Mouse (Mus musculus) kidney, postnatal 10 days (tissue): Measurements from ENCODE around the gene Tsen15.

Experiments
- DNase-seq: peaks from one replicate; pipeline ENCODE4 v3.0.0; 2021; ENCODE audit warnings: mixed read lengths

Gene Tsen15

GRCm38 (mm10) chr1:152384589-152384988 lies 1.9 kb downstream of the Tsen15 start:
- DNase-seq, result no peak

DNA sequence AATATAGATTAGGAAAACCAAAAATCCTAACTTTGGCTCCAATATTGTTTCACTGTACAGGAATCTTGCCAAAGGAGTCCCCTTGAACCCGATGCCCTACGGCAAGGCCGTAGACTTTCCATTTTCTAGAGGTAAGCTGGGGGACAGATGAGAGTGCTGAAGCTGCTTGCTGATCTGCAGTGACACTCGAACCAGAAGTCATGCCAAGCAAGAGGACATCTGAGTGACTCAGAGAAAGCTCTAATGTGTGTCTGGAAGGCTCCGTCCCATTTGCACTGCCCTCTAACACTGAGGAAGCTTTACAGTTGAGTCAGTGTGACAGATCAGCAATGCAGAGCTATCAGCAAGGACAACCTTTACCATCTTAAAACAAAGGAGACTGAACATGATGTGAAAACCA lies 8.2 kb downstream of the Tsen15 start:
- no peak for DNase-seq

- DNase-seq, result peak; percentile 80
Observed at GRCm38 (mm10) chr1:152369139-152369538, 17.3 kb downstream of the Tsen15 start.

DNA sequence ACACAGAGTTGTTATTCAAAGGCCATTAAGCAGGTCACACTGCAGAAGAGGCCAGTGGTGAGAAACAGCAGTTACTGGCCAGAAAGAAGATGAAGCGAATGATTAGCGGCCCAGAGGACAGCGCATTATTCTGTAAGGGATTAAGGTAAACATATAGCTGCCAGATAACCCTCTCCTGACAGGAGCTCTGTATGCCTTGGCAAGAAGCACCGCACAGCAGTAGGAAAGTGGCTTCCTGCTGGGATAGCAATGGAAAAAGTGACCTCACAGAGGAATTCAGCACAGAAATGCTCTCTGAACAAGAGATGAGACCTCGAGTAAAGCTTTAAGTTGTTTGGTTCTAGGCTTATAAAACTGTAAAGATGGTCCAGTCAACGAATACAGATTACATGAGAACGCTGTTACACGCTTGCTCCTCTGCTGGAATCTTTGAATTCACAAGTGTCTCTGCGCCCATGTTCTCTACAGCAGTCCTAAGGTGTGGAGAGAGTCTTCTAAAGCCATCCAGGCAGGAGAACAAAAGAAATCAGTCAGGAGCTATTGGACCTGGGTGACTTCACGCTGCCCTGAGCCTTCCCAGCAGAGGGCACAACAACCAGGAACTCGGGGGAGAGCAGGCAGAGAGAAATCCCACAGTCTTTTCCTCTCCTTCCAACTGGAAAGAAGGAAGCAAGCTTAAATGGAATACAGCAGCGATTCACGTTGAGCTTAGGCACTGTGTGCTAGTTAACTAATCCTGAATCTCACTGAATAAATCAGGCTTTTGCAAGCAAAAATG lies 18.0 kb downstream of the Tsen15 start:
- DNase-seq, result peak; percentile 37

- peak; percentile 55 for DNase-seq
Observed at GRCm38 (mm10) chr1:152356721-152357120, 29.8 kb downstream of the Tsen15 start.

DNA sequence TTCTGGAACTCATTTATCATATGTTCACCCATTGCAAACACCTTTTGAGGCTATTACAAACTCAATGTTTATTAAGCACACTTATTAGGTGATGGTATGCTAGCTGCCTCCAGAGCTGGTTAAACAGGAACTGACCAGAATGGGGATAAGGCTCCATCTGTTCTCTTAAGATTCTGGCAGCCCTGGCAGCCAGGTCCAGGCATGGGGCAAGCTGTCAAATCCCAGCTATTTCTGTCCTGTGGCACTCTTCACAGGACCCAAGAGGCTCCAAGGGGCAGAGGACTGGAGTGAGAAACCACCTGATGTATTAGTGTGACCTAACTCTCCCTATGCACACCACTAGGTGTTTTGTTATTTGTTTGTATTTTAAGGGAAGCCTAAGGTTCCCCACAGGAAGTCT lies 38.5 kb downstream of the Tsen15 start:
- DNase-seq, result no peak

DNA sequence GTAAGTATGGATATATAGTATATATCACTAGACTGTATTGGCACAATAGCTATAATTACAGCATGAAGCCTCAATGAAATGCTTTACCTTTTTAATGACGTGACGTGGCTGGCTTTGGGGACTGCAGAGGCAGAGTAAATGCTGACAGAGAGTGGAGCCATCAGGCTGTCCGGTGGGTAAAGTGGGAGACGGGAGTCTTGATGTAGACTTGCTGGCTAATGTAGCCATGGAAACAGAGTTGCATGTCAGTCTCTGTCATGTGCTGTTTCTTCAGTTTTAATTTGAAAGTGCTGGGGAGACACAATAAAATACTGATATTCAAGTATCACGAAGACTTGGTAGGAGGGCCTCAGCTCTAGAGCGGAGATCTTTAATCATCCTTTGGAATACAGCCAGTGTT lies 62.5 kb downstream of the Tsen15 start:
- DNase-seq, result no peak
